Comparison of ENCODE assay signal across 22 mouse cellular contexts in the genomic region with DNA sequence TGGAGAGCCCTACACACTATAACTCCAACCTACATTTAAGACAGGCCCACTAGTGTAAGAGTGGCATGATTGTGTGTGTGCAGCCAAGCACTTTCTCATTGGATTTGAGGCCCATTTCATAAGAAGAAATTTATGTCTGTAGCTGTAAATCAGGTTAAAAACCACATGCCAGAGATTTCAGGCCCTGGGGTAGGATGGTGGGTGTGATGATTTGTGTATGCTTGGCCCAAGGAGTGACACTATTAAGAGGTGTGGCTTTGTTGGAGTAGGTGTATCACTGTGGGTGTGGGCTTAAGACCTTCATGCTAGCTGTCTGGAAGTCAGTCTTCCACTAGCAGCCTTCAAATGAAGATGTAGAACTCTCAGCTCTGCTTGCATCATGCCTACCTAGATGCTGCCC. TPM values are rescaled to one million over a fixed set of nuclear protein-coding genes. Genes with fewer than 3 reads are reported as not detected.
A peak's percentile ranks its signal among the peaks of the same experiment; 100 is the strongest.
DNase-seq lines count a peak whose midpoint lies in the region; ATAC-seq and TF ChIP-seq lines count a peak whose summit lies in the region.
"Had no signal": no experiment of that assay in that cellular context is flagged by ENCODE, and none has a peak within 500 bp of the region (broad histone marks: within the 10 kb centered on the region; RNA-seq: fewer than 3 reads in every experiment).

No protein-coding gene starts in this region.

- H3K27ac ChIP-seq in heart, adult 2 months = no peak overlapping the region
- H3K27ac ChIP-seq in midbrain, embryonic 11.5 days (ENCODE audit: low read depth, low read length) = no peak overlapping the region
- no peak overlapping the region for H3K27ac ChIP-seq in midbrain, embryonic 15.5 days

- H3K4me1 ChIP-seq in heart, adult 2 months (ENCODE audit: control insufficient read depth, insufficient read depth, low read length) = peaks cover 1% of the 10 kb centered on the region; the same call in 1 of the 2 replicates
- no peaks in the 10 kb centered on the region for H3K4me1 ChIP-seq in midbrain, embryonic 11.5 days (ENCODE audit: control insufficient read depth, insufficient read depth, low read length)
- no peaks in the 10 kb centered on the region for H3K4me1 ChIP-seq in midbrain, embryonic 15.5 days

- H3K4me3 ChIP-seq in heart, adult 2 months = no peak overlapping the region
- H3K4me3 ChIP-seq in midbrain, embryonic 11.5 days (ENCODE audit: low read depth, low read length) = no peak overlapping the region
- H3K4me3 ChIP-seq in midbrain, embryonic 15.5 days = no peak overlapping the region

- no peak for ATAC-seq in midbrain, embryonic 11.5 days (ENCODE audit: low FRiP score)
- ATAC-seq in midbrain, embryonic 15.5 days (replicated peaks) = no peak
- ATAC-seq: activated CD4-positive, CD25-positive, alpha-beta regulatory T cell, adult 4 months; CD4-positive, CD25-positive, alpha-beta regulatory T cell, adult 4 months; Patski had no signal

- H3K79me2 ChIP-seq in heart, adult 2 months (replicated peaks; ENCODE audit: control insufficient read depth, insufficient read depth, low read length) = no peaks in the 10 kb centered on the region

- no peak overlapping the region for H3K9ac ChIP-seq in heart, adult 2 months (ENCODE audit: low read depth, low read length)
- no peak overlapping the region for H3K9ac ChIP-seq in midbrain, embryonic 11.5 days (ENCODE audit: low read length)
- no peak overlapping the region for H3K9ac ChIP-seq in midbrain, embryonic 15.5 days

- H3K4me2 ChIP-seq in midbrain, embryonic 11.5 days = no peak overlapping the region
- no peak overlapping the region for H3K4me2 ChIP-seq in midbrain, embryonic 15.5 days

- TF ChIP-seq POLR2A in heart, adult 2 months (IDR thresholded peaks at IDR 0.05; ENCODE audit: insufficient read depth, low read depth, low read length) = no peak

- TF ChIP-seq CTCF in heart, adult 2 months (IDR thresholded peaks at IDR 0.05) = no peak

- no peaks in the 10 kb centered on the region for H3K9me3 ChIP-seq in midbrain, embryonic 11.5 days (ENCODE audit: control insufficient read depth, low read length)
- H3K9me3 ChIP-seq in midbrain, embryonic 15.5 days = no peaks in the 10 kb centered on the region

- H3K36me3 ChIP-seq in heart, adult 2 months (ENCODE audit: control insufficient read depth, insufficient read depth, low read length) = no peaks in the 10 kb centered on the region
- H3K36me3 ChIP-seq in midbrain, embryonic 11.5 days (ENCODE audit: control insufficient read depth, insufficient read depth, low read length) = no peaks in the 10 kb centered on the region
- no peaks in the 10 kb centered on the region for H3K36me3 ChIP-seq in midbrain, embryonic 15.5 days (replicated peaks)
- H3K36me3 ChIP-seq: G1E had no signal

- H3K27me3 ChIP-seq in heart, adult 2 months (ENCODE audit: control insufficient read depth, insufficient read depth, low read length) = no peaks in the 10 kb centered on the region
- H3K27me3 ChIP-seq in midbrain, embryonic 11.5 days (ENCODE audit: control insufficient read depth, insufficient read depth, low read length) = no peaks in the 10 kb centered on the region
- no peaks in the 10 kb centered on the region for H3K27me3 ChIP-seq in midbrain, embryonic 15.5 days (replicated peaks)
- H3K27me3 ChIP-seq: CH12.LX had no signal

- peak; percentile 45 for DNase-seq in heart, adult 11 months
- DNase-seq in heart, adult 2 months = no peak
- peak; percentile 77 for DNase-seq in midbrain, embryonic 11.5 days (ENCODE audit: low spot score, missing footprints)
- peak; percentile 54 for DNase-seq in fat pad, adult 2 months (ENCODE audit: extremely low read depth, low read depth, low spot score)
- DNase-seq in gonadal fat pad, adult 2 months (ENCODE audit: low read depth) = peak; percentile 60
- DNase-seq in left cerebral cortex, postnatal 36 days (ENCODE audit: low spot score in 2 of 2) = no peak
- DNase-seq in left cerebral cortex, postnatal 10 days (ENCODE audit: extremely low spot score in 1 of 2, low spot score in 2 of 2) = no peak
- DNase-seq: adrenal gland, adult 2 months; adrenal gland, adult 8-10 months; adrenal gland, postnatal 10 days; adrenal gland, postnatal 14 days; adrenal gland, postnatal 25 days; adrenal gland, postnatal 36 days; B cell, adult 2 months; cerebellum, adult 11 months; cerebellum, adult 11-12 months had no signal

- intact Hi-C loops in heart, adult 2 months (cut with DNase I) = no loop called here
- intact Hi-C loops in left cerebral cortex, postnatal 36 days (cut with DNase I) = no loop called here
- intact Hi-C loops in left cerebral cortex, postnatal 10 days (cut with DNase I) = no loop called here

- no peak for TF ChIP-seq EP300 in heart, adult 2 months (IDR thresholded peaks at IDR 0.05; ENCODE audit: insufficient read depth, low read depth, low read length)

RNA-seq across cellular contexts. Expression of gene Mbnl2, which starts 37.0 kb away (rescaled TPM):
- 100 to 1,000 TPM; 221 to 258 TPM for total RNA-seq in heart, adult 2 months (2021)
- polyA plus RNA-seq in heart, adult 2 months (2012; rRNA removed) = 91.1 and 133 TPM in 2 replicates
- 36.4 and 40.8 TPM in 2 replicates for polyA plus RNA-seq in midbrain, embryonic 11.5 days (2014; fragmentation: Nextera tagmentation; extraction: Ambion mirVana)
- polyA plus RNA-seq in midbrain, embryonic 15.5 days (2015; fragmentation: Nextera tagmentation; extraction: Ambion mirVana) = 20.0 and 21.2 TPM in 2 replicates
- 69.9 and 86.9 TPM in 2 replicates for polyA plus RNA-seq in gonadal fat pad, adult 2 months (2012; rRNA removed)
- total RNA-seq in left cerebral cortex, postnatal 36 days (2021) = 100 to 1,000 TPM; 223 to 270 TPM
- 100 to 1,000 TPM; 122 to 131 TPM for total RNA-seq in left cerebral cortex, postnatal 10 days (2021)

Comparison
In these comparisons a context has a peak if more than half of its experiments do, and no peak if none do; other contexts are left out.
1. DNase-seq: peak in heart, adult 11 months (single experiment), midbrain, embryonic 11.5 days (single experiment), fat pad, adult 2 months (single experiment) and gonadal fat pad, adult 2 months (single experiment); none in heart, adult 2 months (0 of 2), left cerebral cortex, postnatal 36 days (0 of 2) and left cerebral cortex, postnatal 10 days (0 of 2).